12 mouse cellular contexts compared by ENCODE assay signal in genomic region chr5:39273710-39274385, GRCm38 (mm10).
"Had no signal": no experiment of that assay in that cellular context is flagged by ENCODE, and none has a peak within 500 bp of the region (broad histone marks: within the 10 kb centered on the region; RNA-seq: fewer than 3 reads in every experiment).

No protein-coding gene starts in this region.

- H3K27ac ChIP-seq: layer of hippocampus, adult 2 months; limb, embryonic 12.5 days; liver, embryonic 13.5 days; lung, embryonic 15.5 days; midbrain, embryonic 13.5 days had no signal

- H3K4me3 ChIP-seq: layer of hippocampus, adult 2 months; limb, embryonic 12.5 days; liver, embryonic 13.5 days; lung, embryonic 15.5 days; midbrain, embryonic 13.5 days had no signal

- H3K4me2 ChIP-seq: limb, embryonic 12.5 days; liver, embryonic 13.5 days; lung, embryonic 15.5 days; midbrain, embryonic 13.5 days had no signal

- ATAC-seq: liver, postnatal 0 days; midbrain, embryonic 13.5 days had no signal

- H3K4me1 ChIP-seq: limb, embryonic 12.5 days; liver, embryonic 13.5 days; lung, embryonic 15.5 days; midbrain, embryonic 13.5 days had no signal

- H3K36me3 ChIP-seq: limb, embryonic 12.5 days; liver, embryonic 13.5 days; lung, embryonic 15.5 days; midbrain, embryonic 13.5 days had no signal

- H3K9ac ChIP-seq: limb, embryonic 12.5 days; liver, embryonic 13.5 days; liver, postnatal 0 days; lung, embryonic 15.5 days; midbrain, embryonic 13.5 days had no signal

- H3K27me3 ChIP-seq: limb, embryonic 12.5 days; liver, embryonic 13.5 days; lung, embryonic 15.5 days; midbrain, embryonic 13.5 days had no signal

- H3K9me3 ChIP-seq: limb, embryonic 12.5 days; liver, embryonic 13.5 days; lung, embryonic 15.5 days; midbrain, embryonic 13.5 days had no signal

- DNase-seq: kidney, postnatal 4 days; liver; liver, embryonic 13.5 days; liver, postnatal 0 days; lung, postnatal 14 days; right cerebral cortex, postnatal 25 days; thymus, adult 18-20 months; thymus, postnatal 14 days had no signal
